Mouse (Mus musculus) brown adipose tissue, adult 24 weeks (tissue): ENCODE data around the gene Ankrd22. TPM values are rescaled to one million over a fixed set of nuclear protein-coding genes. Genes with fewer than 3 reads are reported as not detected.

Experiments
- H3K27ac ChIP-seq: fragments of 200-500 bp; replicated peaks from 2 replicates; pipeline ENCODE4 v1.5.1; 2012; ENCODE audit warnings: low read depth, mild to moderate bottlenecking, low read length
- H3K4me1 ChIP-seq: fragments of 200-500 bp; 2 replicates; pipeline ENCODE4 v1.6.1; 2012; ENCODE audit warnings: low read length, mixed read lengths; ENCODE audit not compliant: control insufficient read depth, insufficient read depth, insufficient read length
- H3K4me3 ChIP-seq: fragments of 200-500 bp; 2 replicates; pipeline ENCODE4 v1.5.1; 2012; ENCODE audit warnings: low read depth, mild to moderate bottlenecking, low read length, moderate library complexity; ENCODE audit not compliant: insufficient read depth
- polyA plus RNA-seq: library from polyadenylated mRNA; stranded (reverse); fragments of >200 nt; gene quantifications from 2 replicates; pipeline ENCODE4 v1.2.4, GENCODE M21; 2012; ENCODE audit not compliant: missing spikeins, insufficient read depth, insufficient read length

Ankrd22 gene
- polyA plus RNA-seq, 1 experiment: not detected

DNA sequence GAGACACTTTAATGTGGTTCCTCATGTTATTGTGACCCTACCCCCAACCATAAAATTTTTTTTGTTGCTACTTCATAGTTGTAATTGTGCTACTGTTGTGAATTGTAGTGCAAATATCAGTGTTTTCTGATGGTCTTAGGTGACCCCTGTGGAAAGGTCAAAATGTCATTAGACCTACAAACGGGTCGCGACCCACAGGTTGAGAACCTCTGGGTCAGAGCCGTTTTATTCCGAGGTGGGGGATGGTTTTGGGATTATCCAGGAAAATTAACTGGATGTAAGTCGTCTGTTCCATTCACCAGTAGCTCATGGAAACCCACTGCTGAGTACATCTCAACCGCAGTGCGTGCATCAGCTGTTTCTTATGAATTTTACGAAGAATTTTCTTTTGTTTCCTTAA lies 27.8 kb upstream of the Ankrd22 start:
- Histone ChIP-seq H3K4me1 (peaks cover 3% of the 10 kb centered on the region; the same call in 1 of the 2 replicates), H3K4me3 (peak overlapping the region; percentile 25; the same call in 1 of the 2 replicates), H3K27ac (no peak overlapping the region)

DNA sequence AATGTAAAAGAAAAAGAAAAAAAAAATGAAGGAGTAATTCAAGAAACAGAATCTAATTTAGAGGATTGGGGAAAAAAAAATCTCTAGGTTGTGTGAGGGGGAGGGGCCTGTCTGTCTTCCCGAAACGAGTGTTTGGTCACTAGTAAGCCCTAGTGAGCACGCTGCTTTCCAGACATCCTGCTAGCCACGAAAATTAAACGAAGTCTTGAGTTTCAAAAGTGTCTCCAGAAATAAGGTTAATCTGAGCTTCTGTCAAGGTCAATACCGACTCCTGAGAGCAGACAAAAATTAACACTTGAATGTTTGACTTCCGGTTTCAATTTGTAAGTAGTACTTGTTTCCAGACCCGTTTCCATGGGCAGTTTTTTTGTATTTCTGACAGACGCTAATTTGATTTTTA lies 27.3 kb upstream of the Ankrd22 start:
- Histone ChIP-seq H3K4me3 (peak overlapping the region; percentile 60), H3K27ac (0 out of 2 replicates have a peak overlapping the region, but pooled peaks have one; percentile 4), H3K4me1 (peaks cover 3% of the 10 kb centered on the region; the same call in 1 of the 2 replicates)

DNA sequence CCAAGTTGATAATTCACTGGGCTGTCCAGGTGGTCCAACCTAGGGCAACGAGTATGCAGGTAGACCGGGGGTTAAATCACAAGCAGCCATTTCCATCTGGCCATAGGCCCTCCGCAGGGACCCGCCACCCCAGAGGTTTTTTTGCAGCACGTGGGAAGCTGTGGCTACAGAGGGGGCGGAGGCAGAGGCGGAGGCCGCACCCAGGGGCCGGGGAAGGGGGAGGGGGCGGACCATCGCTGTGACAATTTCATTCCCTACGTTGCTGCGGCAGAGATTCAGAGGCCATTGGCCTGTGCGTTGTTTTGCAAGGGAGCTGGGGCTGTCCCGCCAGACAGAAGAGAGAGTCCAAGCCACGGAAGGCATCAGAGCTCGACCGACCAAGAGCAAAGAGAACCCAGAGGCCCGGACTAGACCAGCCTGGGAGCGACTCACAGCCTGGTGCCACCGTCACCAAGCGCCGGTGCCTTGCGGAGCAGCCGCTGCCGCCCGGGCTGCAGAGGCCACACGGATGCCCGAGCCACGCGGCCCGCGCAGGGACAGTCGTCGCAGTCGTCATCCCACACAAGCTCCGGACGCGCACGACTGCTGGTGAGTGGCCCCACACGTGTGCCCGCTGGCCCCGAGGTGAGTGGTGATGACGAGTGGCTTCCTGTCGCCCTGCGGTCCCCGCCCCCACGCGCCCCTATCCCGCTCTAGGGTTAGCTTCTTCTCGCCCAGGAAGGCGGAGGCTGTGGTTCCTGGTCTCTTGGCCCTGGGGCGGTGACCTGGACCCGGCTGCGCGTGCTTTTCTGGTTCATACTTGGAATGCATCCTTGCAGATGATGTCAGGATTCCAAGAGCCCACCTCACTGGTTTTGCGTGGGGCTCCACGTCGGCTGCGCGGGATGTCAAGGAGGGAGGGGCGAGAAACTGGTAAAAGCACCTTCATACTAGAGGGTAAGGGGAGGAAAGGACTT lies 26.4 kb upstream of the Ankrd22 start, which contains the start of gene Stambpl1:
Gene Stambpl1 (plus strand): TSS at position 222 of the 956 bp plus-strand sequence.
- Histone ChIP-seq H3K4me3 (peak within 1 kb of the TSS; percentile 60), H3K27ac (0 out of 2 replicates have a peak within 1 kb of the TSS, but pooled peaks have one; percentile 0), H3K4me1 (peaks cover 3% of the 10 kb centered on the region; the same call in 1 of the 2 replicates)

DNA sequence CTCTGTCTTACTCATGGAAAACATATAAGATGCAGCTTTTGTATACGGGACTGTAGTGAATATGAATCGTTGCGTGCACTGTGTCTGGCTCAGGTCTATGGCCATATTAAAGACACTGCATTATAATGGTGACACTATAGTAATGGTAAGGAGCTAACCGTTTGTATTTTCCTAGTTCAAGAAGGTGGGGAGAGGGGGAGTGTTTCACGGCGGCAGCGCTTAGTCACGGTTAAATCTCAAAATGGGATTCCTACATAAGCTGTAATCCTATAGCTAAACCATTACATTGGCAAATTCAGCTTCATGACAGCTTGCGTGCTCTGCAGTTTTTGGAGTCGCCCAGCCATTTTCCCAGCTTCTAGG lies 25.8 kb upstream of the Ankrd22 start:
- H3K27ac ChIP-seq: no peak overlapping the region
- peak overlapping the region; percentile 21; the same call in 1 of the 2 replicates for H3K4me3 ChIP-seq

DNA sequence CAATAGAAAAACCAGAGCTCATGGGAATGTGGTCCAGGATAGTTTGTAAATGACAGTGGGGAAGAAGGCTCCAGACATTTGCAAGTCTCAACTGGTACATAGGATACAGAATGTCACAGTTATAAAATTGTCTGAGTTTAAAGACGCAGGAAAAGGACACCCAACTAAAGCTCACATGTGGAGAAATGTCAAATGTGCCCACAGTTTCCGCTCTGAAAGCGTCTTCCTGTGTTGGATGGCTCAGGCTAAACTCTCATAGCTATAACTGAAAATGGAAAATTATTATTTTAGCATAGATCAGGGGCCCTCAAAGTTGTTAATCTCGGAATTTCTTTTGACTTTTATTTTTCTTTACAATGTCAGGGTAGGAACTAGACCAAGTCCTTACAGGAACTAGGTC lies 21.0 kb upstream of the Ankrd22 start:
- no peak overlapping the region for H3K4me3 ChIP-seq
- H3K27ac ChIP-seq: no peak overlapping the region
- H3K4me1 ChIP-seq: no peaks in the 10 kb centered on the region

More for the DNA sequence above, 25.8 kb upstream of the Ankrd22 start:
- H3K4me1 ChIP-seq: peaks cover 3% of the 10 kb centered on the region; the same call in 1 of the 2 replicates

DNA sequence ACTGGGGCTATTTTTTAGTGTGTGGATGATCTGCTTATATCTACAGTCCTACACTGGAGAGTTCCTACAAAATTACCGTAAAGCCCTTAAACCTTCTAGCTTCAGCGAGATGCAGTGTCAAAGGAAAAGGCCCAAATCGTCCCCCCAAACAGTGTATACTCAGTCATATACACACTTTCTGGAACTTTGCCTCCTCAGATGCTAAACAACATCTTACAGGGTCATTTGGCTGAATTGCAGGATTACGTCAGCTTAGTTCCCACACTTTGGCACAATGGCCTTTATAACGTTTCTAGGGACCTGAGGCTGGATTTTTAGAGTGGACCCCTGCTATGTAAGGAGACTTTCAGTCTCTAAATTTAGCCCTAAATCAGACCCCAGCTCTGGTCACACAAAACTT lies 16.6 kb upstream of the Ankrd22 start:
- no peak overlapping the region for H3K4me3 ChIP-seq
- no peak overlapping the region for H3K27ac ChIP-seq
- H3K4me1 ChIP-seq: no peaks in the 10 kb centered on the region

DNA sequence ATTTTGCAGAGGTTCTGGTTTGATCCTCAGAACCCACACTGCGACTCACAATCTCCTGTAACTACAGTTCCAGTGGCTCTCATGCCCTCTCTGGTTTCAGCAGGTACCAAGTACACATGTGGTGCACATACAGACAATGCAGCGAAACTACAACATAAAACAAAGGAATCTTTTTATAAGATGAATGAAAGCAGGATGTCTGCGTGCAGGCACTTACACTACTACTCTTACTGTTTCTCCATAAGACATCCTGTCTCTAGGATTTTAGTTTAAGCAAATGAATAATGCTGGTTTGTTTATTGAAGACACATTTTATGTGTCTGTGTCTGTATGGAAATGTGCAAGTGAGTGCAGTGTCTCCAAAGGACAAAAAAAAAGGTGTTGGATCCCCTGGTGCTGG lies 15.4 kb upstream of the Ankrd22 start:
- no peak overlapping the region for H3K27ac ChIP-seq
- no peaks in the 10 kb centered on the region for H3K4me1 ChIP-seq
- H3K4me3 ChIP-seq: no peak overlapping the region

DNA sequence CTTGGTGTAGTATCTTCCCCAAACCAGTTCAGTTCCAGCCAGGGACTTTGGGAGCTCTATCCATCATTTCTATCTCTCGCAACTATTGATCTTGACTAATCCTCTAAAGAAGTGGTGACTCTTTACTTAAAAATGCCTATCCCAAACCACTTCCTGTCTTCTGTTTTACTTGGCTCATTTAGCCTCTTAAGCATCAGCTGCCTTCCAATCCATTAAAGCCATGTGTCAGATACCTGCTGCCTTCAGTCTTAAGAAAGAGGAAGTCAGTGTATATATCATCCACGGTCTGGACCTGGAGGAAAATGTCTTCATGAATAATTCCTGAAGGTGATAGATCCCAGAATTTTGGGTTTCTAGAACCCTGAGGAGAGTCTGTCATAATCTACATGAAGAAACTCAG lies 14.5 kb upstream of the Ankrd22 start:
- H3K27ac ChIP-seq: no peak overlapping the region
- H3K4me1 ChIP-seq: no peaks in the 10 kb centered on the region

DNA sequence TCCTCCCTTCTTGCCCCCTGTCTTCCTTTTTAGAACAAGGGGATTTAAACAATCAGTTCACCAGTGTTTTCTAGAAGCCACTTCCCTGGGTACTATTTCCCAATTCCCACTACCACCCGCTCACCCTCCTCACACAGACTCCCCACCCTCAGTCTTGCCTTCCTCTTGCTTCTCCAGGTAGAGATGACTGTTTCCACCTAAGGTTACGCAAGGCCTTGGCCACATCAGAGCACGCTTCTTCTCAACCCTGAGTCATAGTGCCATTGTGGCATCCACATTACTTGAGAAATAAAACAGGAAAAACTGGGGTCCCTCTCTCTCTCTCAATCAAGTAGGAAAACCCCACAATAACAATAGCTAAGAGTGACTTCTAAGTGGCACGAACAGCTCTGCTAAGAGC lies 13.3 kb upstream of the Ankrd22 start:
- no peak overlapping the region for H3K27ac ChIP-seq
- no peaks in the 10 kb centered on the region for H3K4me1 ChIP-seq
- no peak overlapping the region for H3K4me3 ChIP-seq

More for the DNA sequence above, 14.5 kb upstream of the Ankrd22 start:
- no peak overlapping the region for H3K4me3 ChIP-seq

DNA sequence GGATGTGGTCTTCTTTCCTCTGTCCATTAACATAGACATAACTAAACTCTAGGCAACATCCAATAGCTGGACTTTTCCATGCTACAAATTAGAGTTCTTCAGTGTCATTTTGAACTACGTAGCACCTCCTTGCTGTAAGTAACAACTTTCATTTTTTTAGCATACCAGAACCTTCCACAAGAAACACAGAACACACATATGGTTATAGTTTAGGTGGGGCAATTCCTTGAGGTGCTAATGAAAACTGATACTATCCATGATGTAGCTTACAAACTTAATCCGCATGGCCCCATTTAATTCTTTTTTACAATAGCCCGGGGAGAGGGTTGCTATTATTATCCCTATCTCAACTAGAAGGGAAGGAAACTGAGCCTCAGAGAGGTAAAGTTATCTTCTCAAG lies 8.2 kb upstream of the Ankrd22 start:
- Histone ChIP-seq H3K27ac (no peak overlapping the region), H3K4me1 (no peaks in the 10 kb centered on the region), H3K4me3 (no peak overlapping the region)

DNA sequence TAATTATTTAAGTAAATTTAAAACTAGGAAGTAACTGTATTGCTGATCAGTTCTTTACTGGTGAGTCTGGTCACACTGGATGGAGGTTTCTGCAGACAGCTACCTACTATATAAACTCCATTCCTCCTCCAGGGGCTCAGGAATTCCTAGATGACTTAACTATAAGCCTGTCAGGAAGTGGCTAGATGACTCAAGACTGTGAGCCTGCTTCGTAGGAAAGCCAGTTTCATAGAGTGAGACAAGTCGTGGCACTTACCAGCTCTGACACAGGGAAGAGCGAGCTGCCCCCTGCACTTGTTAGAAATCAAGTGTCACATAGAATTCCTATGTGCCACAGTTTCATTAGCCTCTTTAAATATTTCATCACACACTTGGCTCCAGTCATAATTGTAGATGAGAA lies 5.3 kb upstream of the Ankrd22 start:
- Histone ChIP-seq H3K4me3 (no peak overlapping the region), H3K27ac (no peak overlapping the region), H3K4me1 (no peaks in the 10 kb centered on the region; the same call in 1 of the 2 replicates)

DNA sequence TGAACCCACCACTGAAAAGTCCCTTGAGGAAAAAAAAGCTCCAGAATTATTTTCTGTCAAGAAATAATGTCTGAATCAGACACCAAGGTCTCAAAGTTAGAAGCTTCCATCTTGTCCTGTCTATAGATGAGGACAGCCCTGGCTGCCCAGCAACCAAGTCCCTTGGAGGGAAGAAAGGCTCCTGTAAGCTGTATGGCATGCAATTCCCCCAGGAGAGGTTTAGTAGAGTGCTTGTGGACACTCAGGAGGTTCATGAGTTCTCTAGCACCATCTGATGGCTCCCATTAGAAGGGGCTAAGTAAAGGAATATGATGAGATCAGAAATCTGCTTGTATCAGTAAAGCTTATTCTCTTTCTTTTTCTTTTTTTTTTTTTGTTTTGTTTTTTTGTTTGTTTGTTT lies 3.3 kb upstream of the Ankrd22 start:
- H3K4me3 ChIP-seq: no peak overlapping the region

DNA sequence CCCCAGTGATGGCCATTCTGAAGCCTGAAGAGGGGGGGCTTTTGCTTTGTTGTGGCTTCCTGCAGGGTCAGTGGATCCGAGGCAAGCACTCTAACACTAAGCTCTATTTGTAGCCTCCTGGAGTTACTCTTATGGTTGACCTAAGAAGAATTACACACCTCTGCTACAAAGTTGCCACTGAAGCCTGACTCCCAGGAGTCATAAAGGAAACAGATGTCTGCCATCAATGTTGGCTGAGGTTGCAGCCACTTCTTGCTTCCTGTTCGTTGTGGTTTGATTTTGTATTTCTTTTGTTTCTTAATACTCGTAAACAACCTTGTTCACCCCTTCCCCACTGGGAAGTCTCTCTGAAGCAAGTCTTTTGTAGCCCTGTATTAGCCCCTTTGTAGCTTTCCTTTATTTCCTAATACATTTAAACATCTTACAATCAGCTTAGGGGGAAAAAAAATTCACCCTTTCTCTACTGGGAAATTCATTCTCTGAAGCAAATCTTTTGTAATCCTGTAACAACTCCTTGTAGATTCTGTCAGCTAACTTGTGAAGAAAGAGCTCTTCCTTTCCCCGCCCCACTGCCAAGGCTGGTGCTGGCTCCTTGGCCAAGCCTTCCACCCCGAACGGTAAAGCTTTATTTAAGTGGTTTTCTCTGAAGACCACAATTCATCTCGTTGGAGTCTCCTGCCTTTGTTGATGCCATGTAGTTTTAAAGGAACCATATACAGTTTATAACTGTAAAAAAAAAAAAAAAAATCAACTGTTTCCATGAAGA lies 2.2 kb upstream of the Ankrd22 start:
- no peak overlapping the region for H3K4me3 ChIP-seq
- no peaks in the 10 kb centered on the region; the same call in 1 of the 2 replicates for H3K4me1 ChIP-seq
- no peak overlapping the region for H3K27ac ChIP-seq

More for the DNA sequence above, 3.3 kb upstream of the Ankrd22 start:
- Histone ChIP-seq H3K27ac (no peak overlapping the region), H3K4me1 (no peaks in the 10 kb centered on the region; the same call in 1 of the 2 replicates)

DNA sequence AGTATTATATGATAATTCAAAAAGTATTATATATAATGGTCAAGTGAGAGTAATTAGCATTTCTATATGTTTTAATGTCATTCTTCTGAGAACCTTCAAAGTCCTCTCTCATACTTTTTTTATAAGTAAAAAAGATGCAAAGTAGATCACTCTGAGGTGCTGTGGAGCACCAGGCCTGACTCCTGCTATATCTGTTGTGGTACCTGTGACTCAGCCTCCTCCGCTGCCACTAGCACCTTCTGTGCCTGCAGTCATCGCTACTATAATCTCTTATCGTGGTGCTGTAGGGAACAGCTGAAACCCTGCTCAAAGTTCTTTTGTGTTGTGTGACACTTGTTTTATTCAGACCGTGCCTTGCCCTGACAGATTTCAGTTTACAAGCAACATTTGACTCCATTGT lies 533 bp upstream of the Ankrd22 start:
- Histone ChIP-seq H3K27ac (no peak overlapping the region), H3K4me3 (no peak overlapping the region), H3K4me1 (no peaks in the 10 kb centered on the region; the same call in 1 of the 2 replicates)

DNA sequence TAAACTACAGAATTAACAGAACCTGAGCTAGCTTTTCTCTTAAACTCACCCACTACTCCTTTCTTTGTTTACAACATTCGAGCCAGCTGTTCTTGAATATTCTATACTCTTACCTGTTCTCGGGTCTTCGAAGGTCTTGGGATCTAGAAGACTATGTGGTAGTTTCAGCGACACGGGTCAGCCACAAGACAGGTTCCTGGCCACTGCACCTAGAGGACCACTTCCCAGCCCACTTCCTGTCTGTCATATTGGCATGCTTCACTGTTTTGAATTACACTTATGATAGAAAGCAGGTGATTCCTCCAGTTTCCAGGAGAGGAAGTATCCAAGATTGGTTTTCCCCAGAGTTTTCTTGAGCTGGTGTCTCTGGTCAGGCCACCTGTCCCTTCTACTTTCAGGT lies 3.2 kb downstream of the Ankrd22 start:
- Histone ChIP-seq H3K4me3 (no peak overlapping the region), H3K4me1 (no peaks in the 10 kb centered on the region; the same call in 1 of the 2 replicates), H3K27ac (no peak overlapping the region)
